Mouse (Mus musculus): Measurements from ENCODE around the gene Ltbp4. TPM values are rescaled to one million over a fixed set of nuclear protein-coding genes. Genes with fewer than 3 reads are reported as not detected.
A peak's percentile ranks its signal among the peaks of the same experiment; 100 is the strongest.

Ltbp4 gene
- polyA plus RNA-seq, 1 experiment: 24.4 TPM

DNA sequence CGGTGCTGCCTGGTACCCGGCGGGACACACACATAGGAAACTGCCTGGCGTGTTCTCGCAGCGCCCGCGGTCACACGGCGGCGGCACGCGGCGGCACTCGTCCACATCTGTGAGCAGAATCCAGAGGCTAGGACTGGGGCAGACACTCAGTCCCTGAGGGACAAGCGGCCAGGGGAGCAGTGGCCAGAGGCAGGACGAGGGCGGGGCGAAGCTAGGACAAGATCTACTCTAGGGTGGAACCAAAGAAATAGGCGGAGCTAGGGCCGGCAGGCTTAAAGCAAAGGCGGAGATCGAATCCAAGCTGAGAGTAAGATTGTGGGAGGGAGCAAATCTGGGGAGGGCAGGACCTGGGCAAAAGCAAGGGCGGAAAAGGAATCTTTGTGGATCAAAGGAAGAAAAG is 11.8 kb downstream of the Ltbp4 start:
- TF ChIP-seq POLR2A (IDR thresholded peaks at IDR 0.05; ENCODE audit: borderline replicate concordance, extremely low read depth, insufficient read depth, insufficient read length, poor library complexity, severe bottlenecking) (no peak), CTCF (IDR thresholded peaks at IDR 0.05; ENCODE audit: borderline replicate concordance, extremely low read depth, insufficient read depth, insufficient read length) (no peak)
- DNase-seq (ENCODE audit: low read depth): no peak

GRCm38 (mm10) chr7:27324928-27325327 is 12.6 kb downstream of the Ltbp4 start:
- DNase-seq (ENCODE audit: low read depth): no peak
- TF ChIP-seq POLR2A (IDR thresholded peaks at IDR 0.05; ENCODE audit: borderline replicate concordance, extremely low read depth, insufficient read depth, insufficient read length, poor library complexity, severe bottlenecking): no peak
- TF ChIP-seq CTCF (IDR thresholded peaks at IDR 0.05; ENCODE audit: borderline replicate concordance, extremely low read depth, insufficient read depth, insufficient read length): no peak

DNA sequence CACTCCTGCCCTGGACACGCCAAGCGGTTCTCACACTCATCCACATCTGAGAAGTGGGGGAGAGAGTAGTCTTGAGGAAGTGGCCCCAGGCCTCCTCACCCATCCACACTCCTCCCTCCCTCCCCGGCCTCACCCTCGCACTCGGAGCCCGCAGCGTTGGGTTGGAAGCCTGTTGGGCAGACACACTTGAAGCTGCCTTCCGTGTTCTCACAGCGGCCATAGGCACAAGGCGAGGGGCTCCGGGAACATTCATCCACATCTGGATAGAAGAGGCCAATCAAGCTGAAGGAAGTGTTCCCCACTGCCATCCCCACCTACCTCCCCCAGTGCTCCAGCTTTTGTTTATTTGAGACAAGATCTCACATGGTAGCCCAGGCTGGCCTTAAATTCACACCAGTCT is 13.3 kb downstream of the Ltbp4 start:
- TF ChIP-seq POLR2A (IDR thresholded peaks at IDR 0.05; ENCODE audit: borderline replicate concordance, extremely low read depth, insufficient read depth, insufficient read length, poor library complexity, severe bottlenecking) (no peak), CTCF (IDR thresholded peaks at IDR 0.05; ENCODE audit: borderline replicate concordance, extremely low read depth, insufficient read depth, insufficient read length) (no peak)
- no peak for DNase-seq (ENCODE audit: low read depth)

DNA sequence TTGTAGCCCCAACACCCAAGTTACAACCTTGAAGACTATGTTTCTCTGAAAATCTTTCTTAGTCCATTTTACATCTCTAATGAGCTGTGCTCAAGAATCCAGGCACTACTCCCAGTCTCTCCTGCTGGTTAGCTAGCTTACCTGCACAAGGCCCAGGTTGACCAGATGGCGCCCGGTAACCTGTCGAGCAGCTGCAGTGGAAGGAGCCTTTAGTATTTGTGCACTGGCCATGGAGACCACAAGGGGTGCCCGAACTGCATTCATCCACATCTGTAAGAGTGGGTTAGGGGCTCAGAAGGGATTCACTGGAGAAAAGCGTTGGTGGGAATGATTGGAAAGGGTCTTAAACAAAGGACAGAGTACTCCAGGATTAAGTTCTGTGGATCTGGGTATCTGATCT is 14.5 kb downstream of the Ltbp4 start:
- no peak for DNase-seq (ENCODE audit: low read depth)
- no peak for TF ChIP-seq POLR2A (IDR thresholded peaks at IDR 0.05; ENCODE audit: borderline replicate concordance, extremely low read depth, insufficient read depth, insufficient read length, poor library complexity, severe bottlenecking)
- no peak for TF ChIP-seq CTCF (IDR thresholded peaks at IDR 0.05; ENCODE audit: borderline replicate concordance, extremely low read depth, insufficient read depth, insufficient read length)

DNA sequence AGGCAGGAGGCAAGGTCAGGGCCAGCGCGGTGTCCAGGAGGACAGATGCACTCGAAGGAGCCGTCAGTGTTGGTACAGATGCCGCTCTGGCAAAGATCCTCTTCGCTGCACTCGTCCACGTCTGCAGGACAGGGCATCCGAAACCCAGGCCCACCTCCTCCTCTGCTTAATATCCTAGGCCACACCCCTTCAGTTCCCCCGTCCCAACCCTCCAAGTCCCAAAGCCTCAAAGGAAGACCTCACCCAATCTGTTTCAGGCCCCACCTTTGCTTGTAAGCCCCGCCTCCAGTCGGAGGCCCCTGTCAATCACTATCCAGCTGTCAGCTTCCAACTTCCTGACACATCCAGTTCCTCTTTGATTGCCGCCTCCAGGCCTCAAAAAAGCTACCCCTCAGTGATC is 15.2 kb downstream of the Ltbp4 start:
- TF ChIP-seq CTCF (IDR thresholded peaks at IDR 0.05; ENCODE audit: borderline replicate concordance, extremely low read depth, insufficient read depth, insufficient read length): no peak
- TF ChIP-seq POLR2A (IDR thresholded peaks at IDR 0.05; ENCODE audit: borderline replicate concordance, extremely low read depth, insufficient read depth, insufficient read length, poor library complexity, severe bottlenecking): no peak
- DNase-seq (ENCODE audit: low read depth): no peak

GRCm38 (mm10) chr7:27319411-27319810 is 18.1 kb downstream of the Ltbp4 start:
- TF ChIP-seq POLR2A (IDR thresholded peaks at IDR 0.05; ENCODE audit: borderline replicate concordance, extremely low read depth, insufficient read depth, insufficient read length, poor library complexity, severe bottlenecking): no peak
- no peak for TF ChIP-seq CTCF (IDR thresholded peaks at IDR 0.05; ENCODE audit: borderline replicate concordance, extremely low read depth, insufficient read depth, insufficient read length)
- DNase-seq (ENCODE audit: low read depth): no peak

DNA sequence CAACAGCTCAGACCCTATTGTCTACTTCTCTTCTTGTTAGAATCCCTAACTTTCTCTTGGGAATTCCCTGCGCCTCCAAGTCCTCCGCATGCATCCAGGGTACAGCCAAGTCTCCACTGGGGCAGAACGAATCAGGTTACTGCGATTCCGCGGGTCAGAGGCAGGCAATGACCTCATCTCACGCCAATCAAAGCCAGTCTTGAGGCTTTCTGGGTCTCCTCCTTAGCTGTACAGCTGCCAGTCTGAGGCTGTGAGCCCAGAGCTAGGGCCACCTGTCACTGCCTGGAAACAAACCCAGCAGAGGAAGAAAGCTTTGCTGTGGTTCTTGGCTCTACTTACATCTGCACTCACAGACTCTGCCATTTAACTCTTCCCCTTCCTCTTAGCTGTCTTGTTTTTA is 21.5 kb downstream of the Ltbp4 start:
- DNase-seq (ENCODE audit: low read depth): peak; percentile 88
- no peak for TF ChIP-seq POLR2A (IDR thresholded peaks at IDR 0.05; ENCODE audit: borderline replicate concordance, extremely low read depth, insufficient read depth, insufficient read length, poor library complexity, severe bottlenecking)
- TF ChIP-seq CTCF (IDR thresholded peaks at IDR 0.05; ENCODE audit: borderline replicate concordance, extremely low read depth, insufficient read depth, insufficient read length): no peak

DNA sequence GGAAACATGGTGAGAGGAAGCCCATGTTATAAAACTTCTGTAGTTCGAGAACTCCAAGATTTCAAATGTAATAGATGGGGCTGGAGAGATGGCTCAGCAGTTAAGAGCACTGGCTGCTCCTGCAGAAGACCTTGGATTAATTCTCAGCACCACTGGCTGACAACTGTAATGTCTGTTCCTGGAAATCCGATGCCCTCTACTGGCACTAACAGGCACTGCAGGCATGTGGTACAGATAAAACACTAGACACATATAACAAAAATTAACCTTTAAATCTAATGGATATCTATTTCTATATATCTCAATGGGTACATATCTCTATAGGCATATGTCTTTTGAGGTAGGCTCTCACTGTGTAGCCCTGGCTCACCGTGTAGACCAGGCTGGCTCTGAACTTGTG is 23.1 kb downstream of the Ltbp4 start:
- TF ChIP-seq CTCF (IDR thresholded peaks at IDR 0.05; ENCODE audit: borderline replicate concordance, extremely low read depth, insufficient read depth, insufficient read length) (no peak), POLR2A (IDR thresholded peaks at IDR 0.05; ENCODE audit: borderline replicate concordance, extremely low read depth, insufficient read depth, insufficient read length, poor library complexity, severe bottlenecking) (no peak)
- no peak for DNase-seq (ENCODE audit: low read depth)

DNA sequence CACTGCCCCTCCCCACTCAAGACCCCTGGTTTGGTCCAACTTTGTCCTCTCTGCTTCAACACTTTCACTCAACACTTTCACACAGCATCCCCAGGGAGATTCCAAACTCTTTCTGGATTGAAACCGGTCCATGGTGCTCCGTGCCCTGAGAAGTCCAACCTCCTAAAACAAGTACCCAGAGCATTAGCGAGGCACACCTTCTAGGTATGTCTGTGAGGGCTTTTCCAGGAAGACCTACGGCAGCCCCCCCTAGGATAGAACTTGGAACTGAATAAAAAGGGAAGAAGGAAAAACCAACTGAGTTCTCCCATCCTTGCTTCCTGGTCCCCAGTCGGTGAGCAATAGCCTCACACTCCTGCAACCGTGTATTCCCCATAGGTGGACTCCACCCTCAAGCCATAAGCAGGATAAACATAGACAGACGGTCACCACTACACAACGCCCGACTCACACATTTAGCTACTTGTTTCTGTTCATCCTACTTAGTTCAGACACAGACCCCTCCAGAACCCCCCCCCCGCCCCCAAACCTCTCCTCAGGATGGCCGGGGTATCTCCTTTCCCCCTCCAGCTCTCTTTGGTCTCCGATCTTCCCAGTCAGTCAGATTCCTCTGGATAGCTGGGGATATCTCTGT is 25.7 kb downstream of the Ltbp4 start:
- no peak for TF ChIP-seq POLR2A (IDR thresholded peaks at IDR 0.05; ENCODE audit: borderline replicate concordance, extremely low read depth, insufficient read depth, insufficient read length, poor library complexity, severe bottlenecking)
- TF ChIP-seq CTCF (IDR thresholded peaks at IDR 0.05; ENCODE audit: borderline replicate concordance, extremely low read depth, insufficient read depth, insufficient read length): no peak
- DNase-seq (ENCODE audit: low read depth): no peak

GRCm38 (mm10) chr7:27310996-27311535 is 26.4 kb downstream of the Ltbp4 start:
- no peak for TF ChIP-seq POLR2A (IDR thresholded peaks at IDR 0.05; ENCODE audit: borderline replicate concordance, extremely low read depth, insufficient read depth, insufficient read length, poor library complexity, severe bottlenecking)
- TF ChIP-seq CTCF (IDR thresholded peaks at IDR 0.05; ENCODE audit: borderline replicate concordance, extremely low read depth, insufficient read depth, insufficient read length): no peak
- DNase-seq (ENCODE audit: low read depth): no peak

GRCm38 (mm10) chr7:27310306-27310705 is 27.2 kb downstream of the Ltbp4 start:
- TF ChIP-seq POLR2A (IDR thresholded peaks at IDR 0.05; ENCODE audit: borderline replicate concordance, extremely low read depth, insufficient read depth, insufficient read length, poor library complexity, severe bottlenecking) (no peak), CTCF (IDR thresholded peaks at IDR 0.05; ENCODE audit: borderline replicate concordance, extremely low read depth, insufficient read depth, insufficient read length) (no peak)
- peak; percentile 82 for DNase-seq (ENCODE audit: low read depth)

DNA sequence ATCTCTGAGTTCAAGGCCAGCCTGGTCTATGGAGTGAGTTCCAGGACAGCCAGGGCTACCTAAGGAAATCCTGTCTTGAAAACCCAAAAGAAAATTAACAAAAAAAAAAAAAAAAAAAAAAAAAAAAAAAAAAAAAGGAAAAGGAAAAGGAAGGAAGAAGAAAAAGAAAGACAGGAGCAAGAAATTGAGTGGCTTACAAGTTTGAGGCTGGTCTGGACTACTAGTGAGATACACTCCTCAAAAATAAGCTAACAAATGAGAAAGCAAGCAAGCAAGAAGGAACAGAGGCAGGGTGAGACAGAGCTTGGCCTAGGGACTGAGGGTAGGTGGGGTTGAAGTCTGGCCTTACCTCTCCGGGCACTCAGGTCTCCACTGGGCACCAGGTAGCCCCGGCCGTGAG is 27.7 kb downstream of the Ltbp4 start:
- TF ChIP-seq POLR2A (IDR thresholded peaks at IDR 0.05; ENCODE audit: borderline replicate concordance, extremely low read depth, insufficient read depth, insufficient read length, poor library complexity, severe bottlenecking): no peak
- TF ChIP-seq CTCF (IDR thresholded peaks at IDR 0.05; ENCODE audit: borderline replicate concordance, extremely low read depth, insufficient read depth, insufficient read length): no peak

More for the DNA sequence above, 27.7 kb downstream of the Ltbp4 start:
- no peak for DNase-seq (ENCODE audit: low read depth)

All from brain, embryonic 14.5 days (tissue).